Mouse (Mus musculus) liver, adult 2 months (tissue): ENCODE measurements around the gene Acpp. TPM values are rescaled to one million over a fixed set of nuclear protein-coding genes. Genes with fewer than 3 reads are reported as not detected.

Experiments
- DNase-seq: peaks from one replicate; pipeline ENCODE4 v3.0.0-alpha.2; 2011; ENCODE audit warnings: low read depth, low spot score; ENCODE audit errors: extremely low read depth
- H3K27ac ChIP-seq: fragments of 200-500 bp; replicated peaks from 2 replicates; pipeline ENCODE4 v1.5.1; 2012; ENCODE audit warnings: low read depth, mild to moderate bottlenecking, control low read depth, inconsistent platforms, low read length; ENCODE audit not compliant: insufficient read depth
- H3K27me3 ChIP-seq: fragments of 200-500 bp; 2 replicates; pipeline ENCODE4 v1.6.1; 2012; ENCODE audit warnings: mild to moderate bottlenecking, moderate library complexity, low read length, inconsistent platforms; ENCODE audit not compliant: control insufficient read depth, insufficient read depth
- H3K36me3 ChIP-seq: fragments of 200-500 bp; 2 replicates; pipeline ENCODE4 v1.6.1; 2012; ENCODE audit warnings: low read length, inconsistent platforms; ENCODE audit not compliant: control insufficient read depth, insufficient read depth
- H3K4me1 ChIP-seq: fragments of 200-500 bp; 2 replicates; pipeline ENCODE4 v1.6.1; 2011; ENCODE audit warnings: low read length; ENCODE audit not compliant: control insufficient read depth, insufficient read depth
- H3K4me3 ChIP-seq: fragments of 200-500 bp; 2 replicates; pipeline ENCODE4 v1.5.1; 2011; ENCODE audit warnings: low read depth, mild to moderate bottlenecking, control low read depth, low read length, moderate library complexity; ENCODE audit not compliant: insufficient read depth
- H3K79me2 ChIP-seq: fragments of 200-500 bp; 2 replicates; pipeline ENCODE4 v1.6.1; 2012; ENCODE audit warnings: inconsistent platforms, mild to moderate bottlenecking, low read length, moderate library complexity; ENCODE audit not compliant: control insufficient read depth, insufficient read depth
- H3K9ac ChIP-seq: fragments of 200-500 bp; 2 replicates; pipeline ENCODE4 v1.6.1; 2012; ENCODE audit warnings: low read depth, mild to moderate bottlenecking, control low read depth, inconsistent platforms, low read length
- CTCF ChIP-seq: fragments of 200-500 bp; IDR thresholded peaks from 2 replicates; pipeline ENCODE4 v1.5.1; 2011; ENCODE audit warnings: low read depth, low read length, control low read depth
- POLR2A ChIP-seq: fragments of 200-500 bp; IDR thresholded peaks from 2 replicates; pipeline ENCODE4 v1.6.1; 2011; ENCODE audit warnings: low read length, control low read depth; ENCODE audit not compliant: insufficient read depth; ENCODE audit errors: extremely low read depth
- WGBS: fragments of 180-500 bp; shearing (Covaris S2); methylation state at CpG from one replicate; pipeline ENCODE4 v1.1.7; 2018; 5-methylcytosine and 5-hydroxymethylcytosine counted together
- polyA plus RNA-seq: library from polyadenylated mRNA; depleted of rRNA; stranded (reverse); fragments of >200 nt; gene quantifications from 2 replicates; pipeline ENCODE4 v1.2.3, GENCODE M21; 2012
- total RNA-seq: library from RNA; depleted of rRNA; stranded (reverse); fragments of >200 nt; gene quantifications from 2 replicates; pipeline ENCODE4 v1.2.3, GENCODE M21; 2014

Gene Acpp
- total and polyA plus RNA-seq, 2 experiments: 3.0 to 4.5 TPM

- TF ChIP-seq CTCF: no peak
- TF ChIP-seq POLR2A: no peak
- Histone ChIP-seq H3K27ac (no peak overlapping the region), H3K36me3 (no peaks in the 10 kb centered on the region), H3K9ac (no peak overlapping the region), H3K4me1 (peaks cover 13% of the 10 kb centered on the region), H3K27me3 (no peaks in the 10 kb centered on the region), H3K4me3 (no peak overlapping the region), H3K79me2 (peaks cover 53% of the 10 kb centered on the region)
- DNase-seq: no peak
- WGBS: 92% methylated on average over 3 of the region's 3 CpGs
Observed at GRCm38 (mm10) chr9:104252637-104253036, 84.9 kb downstream of the Acpp start.

- no peak overlapping the region for H3K27ac ChIP-seq
- no peaks in the 10 kb centered on the region for H3K36me3 ChIP-seq
- H3K4me3 ChIP-seq: no peak overlapping the region
- H3K27me3 ChIP-seq: no peaks in the 10 kb centered on the region
- H3K79me2 ChIP-seq: peaks cover 51% of the 10 kb centered on the region
- no peak overlapping the region for H3K9ac ChIP-seq
- no peak for TF ChIP-seq CTCF
- TF ChIP-seq POLR2A: no peak
- no peak for DNase-seq
- 92% methylated on average over 4 of the region's 4 CpGs for WGBS
- H3K4me1 ChIP-seq: peaks cover 19% of the 10 kb centered on the region
Observed at GRCm38 (mm10) chr9:104251687-104252086, 85.9 kb downstream of the Acpp start.

DNA sequence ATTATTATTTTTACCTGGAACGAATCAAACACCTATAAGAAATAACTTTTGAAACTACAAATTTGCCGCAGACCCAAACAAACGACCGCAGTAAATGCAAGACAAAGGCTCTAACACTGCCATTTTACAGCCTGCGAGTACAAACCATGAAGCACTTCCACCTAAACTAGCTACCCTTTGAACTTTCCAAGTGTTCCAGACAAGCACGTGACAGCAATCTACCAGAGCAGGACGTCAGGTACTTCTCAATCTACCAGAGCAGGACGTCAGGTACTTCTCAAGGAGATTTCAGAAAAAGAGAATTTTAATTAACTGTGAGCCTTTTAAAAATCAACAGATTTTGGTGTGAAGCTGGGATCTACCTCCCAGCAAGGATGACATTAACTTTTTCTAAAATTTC lies 86.4 kb downstream of the Acpp start:
- peak; percentile 75 for DNase-seq
- 61% methylated on average over 8 of the region's 8 CpGs for WGBS

GRCm38 (mm10) chr9:104247307-104247987 lies 90.1 kb downstream of the Acpp start:
- no peak overlapping the region for H3K9ac ChIP-seq
- peaks cover 13% of the 10 kb centered on the region; the same call in 1 of the 2 replicates for H3K36me3 ChIP-seq
- 67% methylated on average over 6 of the region's 6 CpGs for WGBS
- no peak for TF ChIP-seq CTCF
- no peak for DNase-seq
- H3K4me1 ChIP-seq: peaks cover 11% of the 10 kb centered on the region; the same call in 1 of the 2 replicates
- H3K27ac ChIP-seq: no peak overlapping the region
- H3K79me2 ChIP-seq: peaks cover 32% of the 10 kb centered on the region
- no peak overlapping the region for H3K4me3 ChIP-seq
- H3K27me3 ChIP-seq: no peaks in the 10 kb centered on the region

More for the DNA sequence above, 86.4 kb downstream of the Acpp start:
- peaks cover 19% of the 10 kb centered on the region for H3K4me1 ChIP-seq
- peaks cover 53% of the 10 kb centered on the region for H3K79me2 ChIP-seq
- TF ChIP-seq CTCF (no peak), POLR2A (no peak)
- no peak overlapping the region for H3K27ac ChIP-seq
- H3K27me3 ChIP-seq: no peaks in the 10 kb centered on the region
- no peak overlapping the region for H3K9ac ChIP-seq
- 0 out of 2 replicates have a peak, but pooled peaks cover 2% of the 10 kb centered on the region for H3K36me3 ChIP-seq
- H3K4me3 ChIP-seq: no peak overlapping the region

- Histone ChIP-seq H3K9ac (no peak overlapping the region), H3K4me3 (no peak overlapping the region), H3K27me3 (no peaks in the 10 kb centered on the region), H3K79me2 (peaks cover 21% of the 10 kb centered on the region; the same call in 1 of the 2 replicates), H3K4me1 (peaks cover 8% of the 10 kb centered on the region; the same call in 1 of the 2 replicates), H3K36me3 (peaks cover 13% of the 10 kb centered on the region; the same call in 1 of the 2 replicates), H3K27ac (no peak overlapping the region)
- DNase-seq: no peak
- no peak for TF ChIP-seq POLR2A
- WGBS: 84% methylated on average over 9 of the region's 9 CpGs
Observed at GRCm38 (mm10) chr9:104243799-104244466, 93.6 kb downstream of the Acpp start.

DNA sequence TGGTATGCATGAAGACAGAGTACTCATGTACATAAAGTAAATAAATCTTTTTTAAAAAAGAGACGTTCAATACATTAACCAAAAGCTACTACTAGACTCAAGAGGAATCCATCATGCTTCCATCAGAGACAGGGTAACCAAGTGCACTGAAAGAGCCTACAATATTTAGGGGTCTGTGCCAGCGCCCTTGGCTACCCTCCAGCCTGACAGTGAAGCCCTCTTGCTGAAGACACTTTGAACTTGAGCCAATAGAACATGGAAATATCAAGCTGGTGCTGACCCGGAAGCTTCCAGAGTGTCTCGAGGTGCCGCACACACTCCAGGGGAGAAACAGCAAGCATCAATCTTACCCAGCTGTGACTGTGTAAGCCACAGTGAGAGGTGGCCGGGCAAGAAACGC lies 97.4 kb downstream of the Acpp start:
- TF ChIP-seq CTCF (no peak), POLR2A (no peak)
- no peaks in the 10 kb centered on the region for H3K4me1 ChIP-seq
- no peak overlapping the region for H3K27ac ChIP-seq
- no peaks in the 10 kb centered on the region for H3K27me3 ChIP-seq
- H3K79me2 ChIP-seq: peaks cover 8% of the 10 kb centered on the region; the same call in 1 of the 2 replicates
- WGBS: 91% methylated on average over 7 of the region's 7 CpGs
- peaks cover 23% of the 10 kb centered on the region; the same call in 1 of the 2 replicates for H3K36me3 ChIP-seq
- no peak overlapping the region for H3K9ac ChIP-seq
- H3K4me3 ChIP-seq: no peak overlapping the region
- DNase-seq: no peak
